Mouse (Mus musculus): ENCODE results near the gene Mybbp1a.

The Mybbp1a gene

GRCm38 (mm10) chr11:72477182-72477581, 36.0 kb downstream of the Mybbp1a start:
- DNase-seq (ENCODE audit: low read depth, low spot score) = no peak

- no peak for DNase-seq (ENCODE audit: low read depth, low spot score)
Observed at GRCm38 (mm10) chr11:72477653-72478052, 36.5 kb downstream of the Mybbp1a start.

GRCm38 (mm10) chr11:72478228-72478627, 37.1 kb downstream of the Mybbp1a start:
- no peak for DNase-seq (ENCODE audit: low read depth, low spot score)

GRCm38 (mm10) chr11:72479499-72479898, 38.3 kb downstream of the Mybbp1a start:
- DNase-seq (ENCODE audit: low read depth, low spot score) = no peak

GRCm38 (mm10) chr11:72481313-72481712, 40.2 kb downstream of the Mybbp1a start:
- DNase-seq (ENCODE audit: low read depth, low spot score) = no peak

GRCm38 (mm10) chr11:72481952-72482351, 40.8 kb downstream of the Mybbp1a start:
- DNase-seq (ENCODE audit: low read depth, low spot score) = no peak

GRCm38 (mm10) chr11:72484549-72484948, 43.4 kb downstream of the Mybbp1a start:
- no peak for DNase-seq (ENCODE audit: low read depth, low spot score)

GRCm38 (mm10) chr11:72485157-72485556, 44.0 kb downstream of the Mybbp1a start:
- no peak for DNase-seq (ENCODE audit: low read depth, low spot score)

- DNase-seq (ENCODE audit: low read depth, low spot score) = no peak
Observed at GRCm38 (mm10) chr11:72485960-72486359, 44.8 kb downstream of the Mybbp1a start.

- no peak for DNase-seq (ENCODE audit: low read depth, low spot score)
Observed at GRCm38 (mm10) chr11:72487171-72487570, 46.0 kb downstream of the Mybbp1a start.

- DNase-seq (ENCODE audit: low read depth, low spot score) = no peak
Observed at GRCm38 (mm10) chr11:72487739-72488138, 46.6 kb downstream of the Mybbp1a start.

- DNase-seq (ENCODE audit: low read depth, low spot score) = peak; percentile 83
Observed at GRCm38 (mm10) chr11:72488753-72489271, 47.7 kb downstream of the Mybbp1a start.

GRCm38 (mm10) chr11:72489397-72489796, 48.2 kb downstream of the Mybbp1a start:
- DNase-seq (ENCODE audit: low read depth, low spot score) = no peak

GRCm38 (mm10) chr11:72489881-72490301, 48.7 kb downstream of the Mybbp1a start, which contains the start of gene Spns2:
TSS of gene Spns2 (minus strand) at chr11:72489904.
- peak; percentile 92 for DNase-seq (ENCODE audit: low read depth, low spot score)

GRCm38 (mm10) chr11:72491130-72491960, 50.2 kb downstream of the Mybbp1a start:
- DNase-seq (ENCODE audit: low read depth, low spot score) = no peak

- DNase-seq (ENCODE audit: low read depth, low spot score) = peak; percentile 55
Observed at GRCm38 (mm10) chr11:72494046-72494988, 53.2 kb downstream of the Mybbp1a start.

- no peak for DNase-seq (ENCODE audit: low read depth, low spot score)
Observed at GRCm38 (mm10) chr11:72496066-72496465, 54.9 kb downstream of the Mybbp1a start.

- DNase-seq (ENCODE audit: low read depth, low spot score) = no peak
Observed at GRCm38 (mm10) chr11:72496775-72497174, 55.6 kb downstream of the Mybbp1a start.

- DNase-seq (ENCODE audit: low read depth, low spot score) = no peak
Observed at GRCm38 (mm10) chr11:72497367-72497766, 56.2 kb downstream of the Mybbp1a start.

- DNase-seq (ENCODE audit: low read depth, low spot score) = no peak
Observed at GRCm38 (mm10) chr11:72500139-72500538, 59.0 kb downstream of the Mybbp1a start.
